Mouse (Mus musculus): ENCODE measurements around the gene Ccng2. TPM values are rescaled to one million over a fixed set of nuclear protein-coding genes. Genes with fewer than 3 reads are reported as not detected.

Ccng2 gene
- total and polyA plus RNA-seq, 2 experiments, result 9.2 to 14.5 TPM

DNA sequence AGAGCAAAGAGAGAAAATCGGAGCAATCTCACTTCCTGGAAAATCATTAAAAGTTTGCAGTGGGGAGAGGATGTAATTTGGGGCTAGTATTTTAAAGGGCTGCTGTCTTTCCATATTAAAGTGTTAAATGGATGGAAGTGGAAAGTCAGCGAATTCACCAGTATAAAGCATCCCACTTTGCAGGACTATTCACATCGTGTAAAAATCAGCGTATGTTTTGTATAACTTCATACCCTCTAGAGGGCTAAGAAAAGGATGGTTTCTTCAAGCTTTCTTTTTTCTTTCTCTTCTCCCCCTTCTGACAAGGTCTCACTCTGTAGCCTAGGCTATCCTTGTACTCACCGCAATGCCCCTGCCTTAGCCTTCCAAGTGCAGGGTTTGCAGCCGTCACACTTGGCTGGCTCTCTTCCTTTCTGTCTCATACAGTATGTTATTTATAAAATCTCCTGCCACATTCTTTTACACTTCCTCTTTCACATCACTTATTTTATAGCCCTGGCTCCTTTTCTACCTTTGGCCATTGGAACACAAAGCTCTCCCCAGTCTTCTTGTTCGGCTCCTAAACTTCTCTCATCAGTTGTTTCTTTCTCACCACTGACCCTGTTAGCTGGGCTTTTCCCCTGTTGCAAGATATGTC lies 1.8 kb upstream of the Ccng2 start:
- peak; percentile 8 for DNase-seq (ENCODE audit: extremely low read depth, low read depth, low spot score)
- H3K4me3 ChIP-seq (ENCODE audit: insufficient read depth, low read depth, low read length), result no peak overlapping the region

DNA sequence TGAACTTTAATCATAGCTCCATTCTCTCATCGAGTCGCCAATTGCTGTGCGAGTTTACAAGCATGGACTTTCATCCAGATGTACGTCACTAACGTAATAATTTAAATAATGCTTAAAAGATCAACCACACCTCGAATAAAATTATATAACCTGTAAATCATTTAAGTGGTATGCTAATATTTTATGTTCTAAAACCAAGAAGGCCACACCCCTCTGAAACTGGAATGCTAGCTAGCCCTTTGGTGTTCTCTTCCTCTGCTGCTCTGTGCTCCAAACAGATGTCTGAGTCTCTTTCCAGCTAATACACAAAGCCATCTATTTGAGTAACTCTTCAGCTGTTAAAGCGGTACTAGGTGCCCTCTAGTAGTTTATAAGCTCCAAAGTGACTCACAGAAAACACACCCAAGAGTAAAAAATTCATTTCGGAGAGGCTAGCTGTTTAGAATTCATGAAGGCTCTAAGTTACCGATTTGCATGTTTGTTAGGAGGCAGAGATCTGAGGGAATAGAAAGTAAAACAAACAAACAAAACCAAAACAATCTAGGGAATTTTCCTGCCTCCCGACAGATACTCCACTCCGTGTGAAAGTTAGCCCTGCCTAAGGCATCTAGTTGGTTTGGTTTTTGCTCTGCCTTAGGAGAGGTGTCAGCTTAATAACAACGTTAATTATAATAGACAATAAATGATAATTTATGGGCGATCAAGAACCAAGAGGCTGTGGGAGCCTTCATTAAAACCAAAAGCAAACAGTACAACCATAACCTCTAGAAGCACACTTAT lies 1.1 kb upstream of the Ccng2 start:
- TF ChIP-seq CTCF (IDR thresholded peaks at IDR 0.05; ENCODE audit: low read depth, low read length), result no peak
- TF ChIP-seq POLR2A (IDR thresholded peaks at IDR 0.05; ENCODE audit: extremely low read depth, insufficient read depth, low read length), result no peak
- Histone ChIP-seq H3K9ac (ENCODE audit: low read depth, low read length) (no peak overlapping the region), H3K4me1 (ENCODE audit: control insufficient read depth, insufficient read depth, low read length) (no peaks in the 10 kb centered on the region), H3K4me3 (ENCODE audit: insufficient read depth, low read depth, low read length) (peak overlapping the region; percentile 35), H3K79me2 (ENCODE audit: control insufficient read depth, insufficient read depth, low read length) (peaks cover 2% of the 10 kb centered on the region; the same call in 1 of the 2 replicates), H3K27me3 (ENCODE audit: control insufficient read depth, insufficient read depth, low read length) (no peaks in the 10 kb centered on the region), H3K36me3 (ENCODE audit: control insufficient read depth, insufficient read depth, low read length) (peaks cover 7% of the 10 kb centered on the region), H3K27ac (replicated peaks; ENCODE audit: insufficient read depth, low read depth, low read length) (no peak overlapping the region)
- WGBS, result 40% methylated on average over 13 of the region's 13 CpGs
- peak; percentile 59 for DNase-seq (ENCODE audit: extremely low read depth, low read depth, low spot score)

More for the DNA sequence above, 1.8 kb upstream of the Ccng2 start:
- Histone ChIP-seq H3K36me3 (ENCODE audit: control insufficient read depth, insufficient read depth, low read length) (peaks cover 1% of the 10 kb centered on the region; the same call in 1 of the 2 replicates), H3K27ac (replicated peaks; ENCODE audit: insufficient read depth, low read depth, low read length) (no peak overlapping the region), H3K4me1 (ENCODE audit: control insufficient read depth, insufficient read depth, low read length) (no peaks in the 10 kb centered on the region), H3K79me2 (ENCODE audit: control insufficient read depth, insufficient read depth, low read length) (peaks cover 2% of the 10 kb centered on the region; the same call in 1 of the 2 replicates), H3K9ac (ENCODE audit: low read depth, low read length) (no peak overlapping the region), H3K27me3 (ENCODE audit: control insufficient read depth, insufficient read depth, low read length) (no peaks in the 10 kb centered on the region)
- TF ChIP-seq POLR2A (IDR thresholded peaks at IDR 0.05; ENCODE audit: extremely low read depth, insufficient read depth, low read length), result no peak
- no peak for TF ChIP-seq CTCF (IDR thresholded peaks at IDR 0.05; ENCODE audit: low read depth, low read length)
- WGBS, result 80% methylated on average over 7 of the region's 7 CpGs

DNA sequence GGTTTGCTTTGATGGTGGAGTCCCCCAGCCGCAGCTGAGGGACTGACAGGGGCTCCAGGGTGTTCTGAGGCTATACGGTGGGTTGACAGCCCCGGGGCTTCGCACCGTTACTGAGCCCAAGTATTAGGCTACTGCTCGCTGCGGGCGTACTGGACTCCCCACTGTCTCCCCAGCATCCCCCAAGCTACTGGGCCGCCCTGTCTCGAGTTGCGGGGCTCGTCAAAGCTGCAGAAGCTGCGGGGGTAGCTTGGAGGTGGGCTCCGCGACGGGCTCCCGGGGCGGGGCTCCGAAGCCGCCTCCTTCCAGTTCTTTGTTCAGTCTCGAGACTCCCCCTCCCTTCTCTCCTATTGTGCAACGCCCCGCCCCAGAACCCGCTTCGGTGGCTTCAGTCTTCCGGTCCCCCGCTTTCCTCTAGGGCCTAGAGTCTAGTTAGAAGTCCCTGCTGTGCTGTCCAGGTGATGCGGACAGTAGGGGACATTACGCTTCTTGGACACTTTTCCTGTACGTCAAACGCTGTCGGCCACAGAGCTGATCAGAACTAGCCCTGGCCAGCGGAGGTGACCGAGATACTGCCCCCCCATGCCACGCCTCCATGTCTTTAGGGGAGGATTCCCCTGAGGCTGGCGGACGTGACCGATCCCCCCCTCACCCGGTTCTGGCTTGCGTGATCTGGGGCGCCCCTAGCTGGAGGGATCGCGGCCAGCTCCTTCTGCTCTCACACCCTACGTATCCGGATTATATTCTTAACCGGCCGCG lies 972 bp downstream of the Ccng2 start:
- peak overlapping the region; percentile 90 for H3K9ac ChIP-seq (ENCODE audit: low read depth, low read length)
- H3K27me3 ChIP-seq (ENCODE audit: control insufficient read depth, insufficient read depth, low read length), result no peaks in the 10 kb centered on the region
- H3K4me3 ChIP-seq (ENCODE audit: insufficient read depth, low read depth, low read length), result peak overlapping the region; percentile 93
- H3K36me3 ChIP-seq (ENCODE audit: control insufficient read depth, insufficient read depth, low read length), result peaks cover 19% of the 10 kb centered on the region
- peak; percentile 52 for DNase-seq (ENCODE audit: extremely low read depth, low read depth, low spot score)
- TF ChIP-seq POLR2A (IDR thresholded peaks at IDR 0.05; ENCODE audit: extremely low read depth, insufficient read depth, low read length) (no peak), CTCF (IDR thresholded peaks at IDR 0.05; ENCODE audit: low read depth, low read length) (peak; percentile 42)
- H3K4me1 ChIP-seq (ENCODE audit: control insufficient read depth, insufficient read depth, low read length), result no peaks in the 10 kb centered on the region
- peaks cover 2% of the 10 kb centered on the region; the same call in 1 of the 2 replicates for H3K79me2 ChIP-seq (ENCODE audit: control insufficient read depth, insufficient read depth, low read length)
- under 1% methylated on average over 48 of the region's 48 CpGs for WGBS
- H3K27ac ChIP-seq (replicated peaks; ENCODE audit: insufficient read depth, low read depth, low read length), result peak overlapping the region; percentile 44

DNA sequence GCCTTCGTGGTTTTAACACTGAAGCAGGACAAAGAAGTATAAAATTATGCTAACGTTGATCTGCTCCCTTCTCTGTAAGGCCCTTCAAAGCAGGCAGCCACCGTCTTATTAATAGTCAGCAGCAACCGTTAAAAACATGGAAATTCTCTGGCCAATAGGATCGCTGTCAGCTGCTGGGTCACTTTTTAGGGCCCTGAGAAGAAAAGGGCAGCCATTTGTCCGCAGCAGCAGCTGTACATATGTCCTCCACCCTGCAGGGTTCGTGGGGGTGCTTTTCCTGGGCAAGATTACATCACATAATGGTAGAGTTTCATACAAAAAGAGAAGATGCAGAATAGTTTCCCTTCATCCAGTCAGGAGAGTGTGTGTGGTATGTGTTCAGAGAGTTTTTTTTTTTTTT lies 3.0 kb downstream of the Ccng2 start:
- H3K27ac ChIP-seq (replicated peaks; ENCODE audit: insufficient read depth, low read depth, low read length), result no peak overlapping the region
- H3K4me1 ChIP-seq (ENCODE audit: control insufficient read depth, insufficient read depth, low read length), result no peaks in the 10 kb centered on the region
- H3K36me3 ChIP-seq (ENCODE audit: control insufficient read depth, insufficient read depth, low read length), result peaks cover 40% of the 10 kb centered on the region
- peaks cover 2% of the 10 kb centered on the region; the same call in 1 of the 2 replicates for H3K79me2 ChIP-seq (ENCODE audit: control insufficient read depth, insufficient read depth, low read length)
- no peaks in the 10 kb centered on the region for H3K27me3 ChIP-seq (ENCODE audit: control insufficient read depth, insufficient read depth, low read length)
- DNase-seq (ENCODE audit: extremely low read depth, low read depth, low spot score), result no peak
- H3K9ac ChIP-seq (ENCODE audit: low read depth, low read length), result no peak overlapping the region
- TF ChIP-seq CTCF (IDR thresholded peaks at IDR 0.05; ENCODE audit: low read depth, low read length) (no peak), POLR2A (IDR thresholded peaks at IDR 0.05; ENCODE audit: extremely low read depth, insufficient read depth, low read length) (no peak)
- no peak overlapping the region for H3K4me3 ChIP-seq (ENCODE audit: insufficient read depth, low read depth, low read length)
- WGBS, result 83% methylated on average over 7 of the region's 7 CpGs

DNA sequence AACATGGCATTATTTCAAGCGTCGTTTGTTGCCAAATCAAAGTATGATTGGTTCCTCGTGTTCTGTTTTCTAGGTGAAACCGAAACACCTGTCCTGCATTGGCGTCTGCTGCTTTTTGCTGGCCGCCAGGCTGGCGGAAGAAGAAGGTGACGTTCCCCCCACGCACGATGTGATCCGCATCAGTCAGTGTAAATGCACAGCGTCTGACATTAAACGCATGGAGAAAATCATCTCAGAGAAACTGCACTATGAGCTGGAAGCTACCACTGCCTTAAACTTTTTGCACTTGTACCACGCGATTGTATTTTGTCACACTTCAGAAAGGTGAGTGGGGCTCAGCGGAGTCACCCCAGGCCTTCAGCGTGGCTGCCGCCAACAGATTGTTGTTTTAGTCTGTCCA lies 3.7 kb downstream of the Ccng2 start:
- Histone ChIP-seq H3K27me3 (ENCODE audit: control insufficient read depth, insufficient read depth, low read length) (no peaks in the 10 kb centered on the region), H3K36me3 (ENCODE audit: control insufficient read depth, insufficient read depth, low read length) (peaks cover 45% of the 10 kb centered on the region), H3K27ac (replicated peaks; ENCODE audit: insufficient read depth, low read depth, low read length) (no peak overlapping the region), H3K9ac (ENCODE audit: low read depth, low read length) (no peak overlapping the region), H3K4me1 (ENCODE audit: control insufficient read depth, insufficient read depth, low read length) (no peaks in the 10 kb centered on the region), H3K4me3 (ENCODE audit: insufficient read depth, low read depth, low read length) (no peak overlapping the region), H3K79me2 (ENCODE audit: control insufficient read depth, insufficient read depth, low read length) (peaks cover 2% of the 10 kb centered on the region; the same call in 1 of the 2 replicates)
- TF ChIP-seq CTCF (IDR thresholded peaks at IDR 0.05; ENCODE audit: low read depth, low read length) (no peak), POLR2A (IDR thresholded peaks at IDR 0.05; ENCODE audit: extremely low read depth, insufficient read depth, low read length) (no peak)
- DNase-seq (ENCODE audit: extremely low read depth, low read depth, low spot score), result no peak
- 96% methylated on average over 18 of the region's 18 CpGs for WGBS
